Mouse (Mus musculus) testis, adult 2 months (tissue): ENCODE data around the gene Limk1.

Experiments
- CTCF ChIP-seq: fragments of 200-500 bp; IDR thresholded peaks from 2 replicates; pipeline ENCODE4 v1.5.1; 2012; ENCODE audit warnings: low read depth, mild to moderate bottlenecking, inconsistent platforms, low read length, moderate library complexity; ENCODE audit not compliant: control insufficient read depth, insufficient read depth, insufficient replicate concordance
- POLR2A ChIP-seq: fragments of 200-500 bp; IDR thresholded peaks from 2 replicates; pipeline ENCODE4 v1.6.1; 2012; ENCODE audit warnings: low read depth, mild to moderate bottlenecking, inconsistent platforms, low read length, moderate library complexity; ENCODE audit not compliant: control insufficient read depth

GRCm38 (mm10) chr5:134668495-134668894 lies 19.9 kb downstream of the Limk1 start:
- TF ChIP-seq CTCF (peak; percentile 43; the same call in 1 of the 2 replicates), POLR2A (no peak)
